Mouse (Mus musculus) testis, adult 2 months (tissue): ENCODE results near the gene Mecr.

Experiments used
- CTCF ChIP-seq: fragments of 200-500 bp; IDR thresholded peaks from 2 replicates; pipeline ENCODE4 v1.5.1; 2012; ENCODE audit warnings: low read depth, mild to moderate bottlenecking, inconsistent platforms, low read length, moderate library complexity; ENCODE audit not compliant: control insufficient read depth, insufficient read depth, insufficient replicate concordance
- POLR2A ChIP-seq: fragments of 200-500 bp; IDR thresholded peaks from 2 replicates; pipeline ENCODE4 v1.6.1; 2012; ENCODE audit warnings: low read depth, mild to moderate bottlenecking, inconsistent platforms, low read length, moderate library complexity; ENCODE audit not compliant: control insufficient read depth

- TF ChIP-seq POLR2A: no peak
- no peak for TF ChIP-seq CTCF
These were observed 18.3 kb upstream of the Mecr start for GRCm38 (mm10) chr4:131824939-131825338.
